Mouse (Mus musculus): ENCODE measurements at regions not wholly inside any gene's neighbourhood (a gene's known extent, or its start where the extent isn't known, plus 50 kb on each side); places are given as distances from the start of the nearest gene placed in this dataset.

DNA sequence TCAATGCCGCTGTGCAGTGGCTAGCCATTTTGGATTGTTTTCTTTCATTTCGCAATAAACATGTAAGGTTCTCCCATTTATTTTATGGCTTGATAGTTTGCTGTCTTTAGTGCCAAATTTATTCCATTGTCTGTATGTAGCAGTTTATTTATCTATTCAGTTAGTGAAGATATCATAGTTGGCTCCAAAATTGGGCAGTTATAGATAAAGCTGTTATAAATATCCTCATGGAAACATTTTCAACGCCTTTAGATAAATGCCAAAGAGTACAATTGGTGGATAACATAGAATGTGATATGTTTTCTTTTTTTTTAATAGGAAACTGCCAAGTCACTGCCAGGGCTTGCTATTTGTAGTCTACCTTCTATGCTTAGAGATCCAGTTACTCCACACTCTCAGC, 265.1 kb upstream of the Tas2r119 start:
- Histone ChIP-seq H3K9ac (ENCODE audit: low read length) (no peak overlapping the region), H3K4me1 (ENCODE audit: control insufficient read depth, insufficient read depth, low read length) (no peaks in the 10 kb centered on the region), H3K27ac (replicated peaks; ENCODE audit: low read depth, low read length) (no peak overlapping the region), H3K4me2 (ENCODE audit: low read depth, severe bottlenecking) (no peak overlapping the region), H3K36me3 (ENCODE audit: control insufficient read depth, insufficient read depth, low read length) (no peaks in the 10 kb centered on the region), H3K27me3 (ENCODE audit: control insufficient read depth, insufficient read depth, low read length) (no peaks in the 10 kb centered on the region), H3K4me3 (ENCODE audit: low read depth, low read length) (no peak overlapping the region), H3K9me3 (ENCODE audit: control insufficient read depth, low read length) (no peaks in the 10 kb centered on the region)
- DNase-seq (ENCODE audit: low spot score) (no peak), ATAC-seq (ENCODE audit: insufficient number of reproducible peaks, low FRiP score, low TSS enrichment, low read depth) (no peak)
- 93% methylated on average over 3 of the region's 3 CpGs for WGBS

DNA sequence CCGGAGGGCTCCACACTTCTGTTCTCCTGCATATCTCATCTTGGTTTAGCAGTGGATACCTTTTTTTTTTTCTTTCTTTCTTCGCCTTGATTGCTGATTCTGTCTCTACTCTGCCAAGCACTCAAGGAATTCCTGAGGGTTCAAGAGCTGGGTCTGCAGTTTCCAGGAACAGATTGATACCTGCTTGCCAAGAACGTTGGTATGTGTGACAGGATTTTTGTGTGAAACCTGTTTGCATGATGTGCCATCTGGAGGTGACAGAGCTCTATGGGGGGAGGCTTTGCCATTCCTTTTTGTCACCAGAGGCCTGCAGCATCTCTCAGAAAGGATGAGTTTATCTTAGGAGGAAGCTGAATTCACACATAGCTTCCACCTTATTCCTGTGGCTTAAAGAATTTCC, 255.6 kb upstream of the Tas2r119 start:
- H3K27me3 ChIP-seq (ENCODE audit: control insufficient read depth, insufficient read depth, low read length): no peaks in the 10 kb centered on the region
- H3K9me3 ChIP-seq (ENCODE audit: control insufficient read depth, low read length): no peaks in the 10 kb centered on the region; the same call in 1 of the 2 replicates
- no peaks in the 10 kb centered on the region for H3K4me1 ChIP-seq (ENCODE audit: control insufficient read depth, insufficient read depth, low read length)
- H3K4me2 ChIP-seq (ENCODE audit: low read depth, severe bottlenecking): no peak overlapping the region
- H3K4me3 ChIP-seq (ENCODE audit: low read depth, low read length): no peak overlapping the region
- DNase-seq (ENCODE audit: low spot score) (no peak), ATAC-seq (ENCODE audit: insufficient number of reproducible peaks, low FRiP score, low TSS enrichment, low read depth) (no peak)
- WGBS: 75% methylated on average over 3 of the region's 3 CpGs
- H3K27ac ChIP-seq (replicated peaks; ENCODE audit: low read depth, low read length): no peak overlapping the region
- no peaks in the 10 kb centered on the region for H3K36me3 ChIP-seq (ENCODE audit: control insufficient read depth, insufficient read depth, low read length)
- no peak overlapping the region for H3K9ac ChIP-seq (ENCODE audit: low read length)

DNA sequence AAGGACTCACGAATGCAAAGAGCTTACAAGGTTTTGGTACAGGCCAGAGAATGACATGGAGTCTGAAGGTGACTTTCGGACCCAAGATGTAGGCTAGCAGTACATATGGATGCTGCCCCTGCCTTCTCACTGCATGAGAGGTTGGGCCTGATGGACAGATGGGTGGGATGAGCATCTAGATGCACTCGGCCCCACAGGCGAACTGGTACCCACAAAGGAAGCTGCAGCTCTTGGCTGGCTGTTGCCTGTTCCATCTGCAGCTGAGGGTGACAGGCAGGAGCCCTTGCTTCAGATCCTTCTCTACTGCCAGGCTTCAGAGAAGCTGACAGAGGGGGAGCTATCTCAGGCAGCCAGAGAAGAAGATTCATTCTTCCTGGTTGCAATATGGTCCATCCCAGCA, 216.8 kb upstream of the Tas2r119 start:
- WGBS: 80% methylated on average over 4 of the region's 4 CpGs

DNA sequence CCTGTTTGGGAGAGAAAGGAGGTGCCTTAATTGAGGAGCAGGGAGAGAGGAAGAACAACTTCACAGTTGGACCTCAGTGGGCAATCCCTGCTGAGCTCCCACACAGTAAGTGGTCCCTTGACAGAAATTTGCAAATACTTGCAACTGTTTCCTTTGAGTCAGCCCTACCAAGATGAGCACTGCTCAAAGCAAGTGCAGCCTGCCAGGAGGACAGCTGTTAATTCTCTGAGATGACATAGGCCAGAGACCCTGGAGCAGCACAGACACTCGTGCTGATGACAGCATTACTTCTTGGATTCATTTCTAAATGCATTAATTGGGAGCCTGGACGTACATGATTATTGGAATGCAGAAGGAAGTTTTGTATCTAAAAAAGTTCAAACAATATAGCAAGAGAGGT, 215.1 kb upstream of the Tas2r119 start:
- Histone ChIP-seq H3K4me3 (ENCODE audit: low read depth, low read length) (no peak overlapping the region), H3K9me3 (ENCODE audit: control insufficient read depth, low read length) (no peaks in the 10 kb centered on the region), H3K4me1 (ENCODE audit: control insufficient read depth, insufficient read depth, low read length) (no peaks in the 10 kb centered on the region), H3K36me3 (ENCODE audit: control insufficient read depth, insufficient read depth, low read length) (no peaks in the 10 kb centered on the region), H3K9ac (ENCODE audit: low read length) (no peak overlapping the region), H3K27ac (replicated peaks; ENCODE audit: low read depth, low read length) (no peak overlapping the region), H3K27me3 (ENCODE audit: control insufficient read depth, insufficient read depth, low read length) (no peaks in the 10 kb centered on the region), H3K4me2 (ENCODE audit: low read depth, severe bottlenecking) (no peak overlapping the region)
- ATAC-seq (ENCODE audit: insufficient number of reproducible peaks, low FRiP score, low TSS enrichment, low read depth) (no peak), DNase-seq (ENCODE audit: low spot score) (no peak)
- WGBS: 50% methylated on average over 2 of the region's 2 CpGs

More for the DNA sequence above, 216.8 kb upstream of the Tas2r119 start:
- ATAC-seq (ENCODE audit: insufficient number of reproducible peaks, low FRiP score, low TSS enrichment, low read depth) (no peak), DNase-seq (ENCODE audit: low spot score) (no peak)
- Histone ChIP-seq H3K27ac (replicated peaks; ENCODE audit: low read depth, low read length) (no peak overlapping the region), H3K4me1 (ENCODE audit: control insufficient read depth, insufficient read depth, low read length) (no peaks in the 10 kb centered on the region), H3K9ac (ENCODE audit: low read length) (no peak overlapping the region), H3K36me3 (ENCODE audit: control insufficient read depth, insufficient read depth, low read length) (no peaks in the 10 kb centered on the region), H3K4me2 (ENCODE audit: low read depth, severe bottlenecking) (no peak overlapping the region), H3K4me3 (ENCODE audit: low read depth, low read length) (no peak overlapping the region), H3K9me3 (ENCODE audit: control insufficient read depth, low read length) (no peaks in the 10 kb centered on the region), H3K27me3 (ENCODE audit: control insufficient read depth, insufficient read depth, low read length) (no peaks in the 10 kb centered on the region)

DNA sequence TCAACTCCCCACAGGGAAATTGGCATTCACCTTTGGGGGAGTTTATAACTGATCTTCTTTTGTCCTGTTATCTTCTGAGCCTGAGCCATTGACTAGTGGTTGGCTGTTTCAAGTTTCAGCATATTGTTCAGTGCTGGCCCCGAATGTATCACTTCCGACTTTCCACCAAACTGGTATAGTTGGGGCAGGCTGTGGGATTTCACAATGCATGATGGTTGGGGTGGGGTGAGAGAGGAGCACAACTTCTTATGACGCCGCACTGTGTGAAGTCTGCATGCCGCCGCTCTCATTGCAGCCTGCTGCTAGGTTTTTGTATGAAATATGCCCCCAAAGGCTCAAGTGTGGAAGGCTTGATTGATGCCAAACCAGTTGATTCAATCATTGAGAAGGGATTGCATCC, 212.2 kb upstream of the Tas2r119 start:
- DNase-seq (ENCODE audit: low spot score) (no peak), ATAC-seq (ENCODE audit: insufficient number of reproducible peaks, low FRiP score, low TSS enrichment, low read depth) (no peak)
- no peaks in the 10 kb centered on the region for H3K4me1 ChIP-seq (ENCODE audit: control insufficient read depth, insufficient read depth, low read length)
- H3K9ac ChIP-seq (ENCODE audit: low read length): no peak overlapping the region
- no peak overlapping the region for H3K27ac ChIP-seq (replicated peaks; ENCODE audit: low read depth, low read length)
- H3K9me3 ChIP-seq (ENCODE audit: control insufficient read depth, low read length): no peaks in the 10 kb centered on the region
- no peaks in the 10 kb centered on the region for H3K27me3 ChIP-seq (ENCODE audit: control insufficient read depth, insufficient read depth, low read length)
- no peak overlapping the region for H3K4me2 ChIP-seq (ENCODE audit: low read depth, severe bottlenecking)
- H3K4me3 ChIP-seq (ENCODE audit: low read depth, low read length): no peak overlapping the region
- no peaks in the 10 kb centered on the region for H3K36me3 ChIP-seq (ENCODE audit: control insufficient read depth, insufficient read depth, low read length)
- 96% methylated on average over 6 of the region's 6 CpGs for WGBS

DNA sequence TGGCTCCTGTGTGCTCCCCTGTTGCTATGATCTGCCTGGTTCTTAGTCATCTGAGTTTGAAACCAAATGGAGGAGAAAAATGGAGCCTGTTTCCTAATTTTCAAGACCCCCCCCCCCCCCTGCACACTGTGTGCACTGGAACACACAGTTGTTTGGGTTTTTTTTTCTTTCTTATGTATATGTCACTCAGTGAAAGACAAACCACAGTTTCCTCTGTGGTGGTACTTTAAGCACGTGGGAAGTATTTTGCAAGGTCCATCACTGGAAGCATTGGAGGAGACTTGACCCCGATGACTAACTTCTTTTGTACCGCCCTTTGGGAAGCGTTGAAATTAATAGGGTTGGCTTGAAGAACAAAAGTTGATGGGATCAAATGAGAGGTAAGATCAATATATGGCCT, 211.5 kb upstream of the Tas2r119 start:
- Histone ChIP-seq H3K4me2 (ENCODE audit: low read depth, severe bottlenecking) (no peak overlapping the region), H3K9me3 (ENCODE audit: control insufficient read depth, low read length) (no peaks in the 10 kb centered on the region), H3K4me3 (ENCODE audit: low read depth, low read length) (no peak overlapping the region), H3K27ac (replicated peaks; ENCODE audit: low read depth, low read length) (no peak overlapping the region), H3K4me1 (ENCODE audit: control insufficient read depth, insufficient read depth, low read length) (no peaks in the 10 kb centered on the region), H3K27me3 (ENCODE audit: control insufficient read depth, insufficient read depth, low read length) (no peaks in the 10 kb centered on the region), H3K36me3 (ENCODE audit: control insufficient read depth, insufficient read depth, low read length) (no peaks in the 10 kb centered on the region), H3K9ac (ENCODE audit: low read length) (no peak overlapping the region)
- WGBS: 91% methylated on average over 4 of the region's 4 CpGs
- ATAC-seq (ENCODE audit: insufficient number of reproducible peaks, low FRiP score, low TSS enrichment, low read depth) (no peak), DNase-seq (ENCODE audit: low spot score) (no peak)

DNA sequence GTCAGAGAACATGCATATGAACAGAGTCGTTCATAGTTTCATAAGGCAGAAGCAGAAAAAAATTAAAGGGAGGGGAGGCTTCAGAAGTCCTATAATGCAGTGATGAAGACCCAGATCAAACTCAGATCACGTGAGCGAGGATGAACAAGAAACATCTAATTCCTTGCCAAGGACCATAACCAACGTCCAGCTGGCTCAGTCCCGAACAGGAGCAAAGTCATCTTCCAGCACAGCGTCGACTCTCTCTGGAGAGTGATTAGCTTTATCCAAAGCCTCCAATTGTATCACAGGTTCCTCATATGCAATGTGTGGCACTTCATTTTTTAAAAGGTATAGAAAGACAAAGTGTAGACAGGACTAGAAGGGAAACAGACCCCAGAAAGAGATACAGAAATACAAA, 204.2 kb upstream of the Tas2r119 start:
- no peak overlapping the region for H3K9ac ChIP-seq (ENCODE audit: low read length)
- no peaks in the 10 kb centered on the region for H3K9me3 ChIP-seq (ENCODE audit: control insufficient read depth, low read length)
- H3K4me1 ChIP-seq (ENCODE audit: control insufficient read depth, insufficient read depth, low read length): peaks cover 7% of the 10 kb centered on the region
- 83% methylated on average over 7 of the region's 7 CpGs for WGBS
- H3K27me3 ChIP-seq (ENCODE audit: control insufficient read depth, insufficient read depth, low read length): no peaks in the 10 kb centered on the region
- ATAC-seq (ENCODE audit: insufficient number of reproducible peaks, low FRiP score, low TSS enrichment, low read depth): no peak
- no peak overlapping the region for H3K4me2 ChIP-seq (ENCODE audit: low read depth, severe bottlenecking)
- H3K4me3 ChIP-seq (ENCODE audit: low read depth, low read length): no peak overlapping the region
- H3K36me3 ChIP-seq (ENCODE audit: control insufficient read depth, insufficient read depth, low read length): no peaks in the 10 kb centered on the region
- DNase-seq (ENCODE audit: low spot score): no peak
- no peak overlapping the region for H3K27ac ChIP-seq (replicated peaks; ENCODE audit: low read depth, low read length)

DNA sequence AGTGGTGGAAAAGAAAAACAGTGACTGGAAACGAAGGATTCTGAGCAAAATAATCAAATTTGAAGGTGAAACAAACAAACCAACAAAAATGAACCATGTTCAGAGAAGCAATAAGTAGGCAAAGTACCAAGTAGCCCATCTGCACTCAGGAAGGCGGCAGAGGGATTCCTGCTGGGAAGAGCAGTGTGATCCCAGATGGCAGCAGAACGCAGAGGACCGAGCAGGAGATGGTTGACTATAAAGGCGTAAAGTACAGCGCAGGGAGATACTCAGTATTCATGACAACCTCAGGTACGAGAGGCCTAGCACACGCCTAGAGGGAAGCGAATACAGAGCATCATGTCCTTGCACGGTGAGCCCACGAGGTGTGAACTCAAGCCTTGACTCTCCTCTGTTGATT, 203.2 kb upstream of the Tas2r119 start:
- WGBS: 86% methylated on average over 11 of the region's 11 CpGs
- peaks cover 7% of the 10 kb centered on the region for H3K4me1 ChIP-seq (ENCODE audit: control insufficient read depth, insufficient read depth, low read length)
- H3K4me2 ChIP-seq (ENCODE audit: low read depth, severe bottlenecking): no peak overlapping the region
- no peak overlapping the region for H3K9ac ChIP-seq (ENCODE audit: low read length)
- no peaks in the 10 kb centered on the region for H3K27me3 ChIP-seq (ENCODE audit: control insufficient read depth, insufficient read depth, low read length)
- DNase-seq (ENCODE audit: low spot score) (no peak), ATAC-seq (ENCODE audit: insufficient number of reproducible peaks, low FRiP score, low TSS enrichment, low read depth) (no peak)
- H3K9me3 ChIP-seq (ENCODE audit: control insufficient read depth, low read length): no peaks in the 10 kb centered on the region
- no peak overlapping the region for H3K27ac ChIP-seq (replicated peaks; ENCODE audit: low read depth, low read length)
- no peaks in the 10 kb centered on the region for H3K36me3 ChIP-seq (ENCODE audit: control insufficient read depth, insufficient read depth, low read length)
- no peak overlapping the region for H3K4me3 ChIP-seq (ENCODE audit: low read depth, low read length)

DNA sequence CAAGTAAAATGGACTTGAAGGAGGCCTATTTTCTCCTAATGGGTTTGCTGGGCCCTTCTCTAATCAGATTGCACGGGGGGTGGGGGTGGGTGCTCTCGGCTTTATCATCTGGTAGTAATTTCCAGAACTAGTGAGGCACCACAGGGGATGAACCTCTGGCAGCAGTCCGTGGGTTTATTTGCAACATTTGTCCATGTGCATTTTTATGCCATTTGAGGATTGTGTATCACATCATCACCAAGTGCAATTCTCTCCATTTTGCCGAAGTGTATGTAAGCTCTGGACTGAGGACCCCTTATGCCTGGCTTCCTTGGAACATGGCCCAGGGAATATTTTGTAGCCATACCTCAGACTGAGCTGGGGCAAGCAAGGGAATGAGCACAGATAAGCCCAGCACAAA, 200.6 kb upstream of the Tas2r119 start:
- H3K27me3 ChIP-seq (ENCODE audit: control insufficient read depth, insufficient read depth, low read length): no peaks in the 10 kb centered on the region
- H3K9me3 ChIP-seq (ENCODE audit: control insufficient read depth, low read length): no peaks in the 10 kb centered on the region
- no peaks in the 10 kb centered on the region for H3K36me3 ChIP-seq (ENCODE audit: control insufficient read depth, insufficient read depth, low read length)
- no peak overlapping the region for H3K4me3 ChIP-seq (ENCODE audit: low read depth, low read length)
- DNase-seq (ENCODE audit: low spot score) (no peak), ATAC-seq (ENCODE audit: insufficient number of reproducible peaks, low FRiP score, low TSS enrichment, low read depth) (no peak)
- no peak overlapping the region for H3K4me2 ChIP-seq (ENCODE audit: low read depth, severe bottlenecking)
- H3K9ac ChIP-seq (ENCODE audit: low read length): no peak overlapping the region
- WGBS: 15% methylated on average over 4 of the region's 4 CpGs
- H3K4me1 ChIP-seq (ENCODE audit: control insufficient read depth, insufficient read depth, low read length): peaks cover 18% of the 10 kb centered on the region
- no peak overlapping the region for H3K27ac ChIP-seq (replicated peaks; ENCODE audit: low read depth, low read length)
